Mouse (Mus musculus) spleen, postnatal 10 days (tissue): Measurements from ENCODE around the gene Pik3cd.

ENCODE experiments used
- DNase-seq, 2 experiments: peaks; one replicate each; pipeline ENCODE4 v3.0.0; 2021 to 2022; ENCODE audit warnings: low spot score in 2 of 2

Pik3cd gene

DNA sequence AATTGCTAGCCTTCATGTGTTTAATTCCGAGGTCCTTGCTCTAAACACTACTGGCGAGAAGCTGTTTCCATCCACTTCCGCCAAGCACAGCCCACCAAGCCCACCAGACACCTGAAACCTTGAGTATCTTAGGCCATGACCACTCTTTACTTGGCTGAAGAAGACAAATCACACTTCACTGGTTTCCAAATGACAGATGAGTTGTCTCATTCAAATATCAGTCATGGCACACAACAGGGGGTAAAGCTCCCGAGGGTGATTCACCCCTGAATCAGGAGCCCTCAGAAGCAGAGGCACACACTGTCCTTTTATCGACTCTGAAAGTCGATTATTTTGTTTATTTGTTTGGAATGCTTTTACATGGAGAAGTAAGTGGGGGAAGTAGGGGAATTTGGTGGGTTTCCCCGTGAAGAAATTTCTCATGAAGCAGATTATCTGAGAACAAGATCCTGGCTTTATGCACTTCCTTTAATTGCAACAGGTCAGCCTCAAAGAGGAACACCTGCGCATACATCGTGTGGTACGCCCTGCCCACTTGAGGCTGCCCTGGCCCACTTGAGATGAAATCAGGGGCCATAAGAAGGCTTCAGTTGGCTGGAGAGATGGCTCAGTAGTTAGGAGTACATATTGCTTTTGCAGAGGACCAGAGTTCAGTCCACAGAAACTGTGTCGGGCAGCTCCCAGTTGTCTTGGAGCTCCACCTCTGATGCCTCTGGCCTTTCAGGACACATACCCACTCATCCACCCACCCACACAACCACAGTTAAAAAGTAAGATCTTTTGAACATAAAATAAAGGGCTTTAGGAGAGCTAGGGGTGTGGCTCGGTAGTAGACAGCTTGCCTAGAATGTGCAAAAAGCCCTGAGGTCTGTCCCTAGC, 12.3 kb downstream of the Pik3cd start:
- no peak for DNase-seq

GRCm38 (mm10) chr4:149688861-149689260, 13.5 kb downstream of the Pik3cd start:
- no peak for DNase-seq

- no peak for DNase-seq
These were observed 17.3 kb downstream of the Pik3cd start for GRCm38 (mm10) chr4:149684841-149685623.

GRCm38 (mm10) chr4:149683875-149684274, 18.5 kb downstream of the Pik3cd start:
- no peak for DNase-seq

GRCm38 (mm10) chr4:149679056-149679770, 23.2 kb downstream of the Pik3cd start:
- no peak for DNase-seq

GRCm38 (mm10) chr4:149678006-149678405, 24.4 kb downstream of the Pik3cd start:
- no peak for DNase-seq

- DNase-seq, result peak in 1 of 2 experiments; percentile 78
These were observed 26.8 kb downstream of the Pik3cd start for GRCm38 (mm10) chr4:149675378-149676261.

DNA sequence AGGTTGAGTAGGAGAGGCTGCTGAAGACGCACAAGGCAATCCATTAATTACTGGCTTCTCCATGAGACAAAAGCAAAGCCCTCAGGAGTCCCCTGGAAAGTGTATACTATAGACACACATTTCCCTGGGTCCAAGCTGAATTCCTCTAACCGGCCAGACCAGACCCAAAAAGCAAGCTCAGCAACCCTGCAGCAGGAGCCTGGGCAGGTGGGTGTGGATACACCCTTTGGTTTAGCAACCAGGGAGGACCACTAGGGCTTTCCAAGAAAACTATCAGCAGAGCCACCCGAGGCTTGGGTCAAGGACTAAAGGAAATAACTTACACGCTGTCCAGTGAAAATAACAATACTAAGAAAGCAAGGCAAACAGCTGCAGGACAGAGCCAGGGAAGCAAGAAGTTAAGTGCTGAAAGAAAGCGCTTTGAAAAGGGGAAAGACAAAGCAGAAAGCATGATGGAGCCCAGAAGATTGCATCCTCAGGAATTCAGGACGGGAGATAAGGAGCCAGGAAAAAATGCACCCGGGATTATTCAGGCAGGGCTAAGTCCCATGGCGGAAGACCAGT, 27.5 kb downstream of the Pik3cd start:
- no peak for DNase-seq

DNA sequence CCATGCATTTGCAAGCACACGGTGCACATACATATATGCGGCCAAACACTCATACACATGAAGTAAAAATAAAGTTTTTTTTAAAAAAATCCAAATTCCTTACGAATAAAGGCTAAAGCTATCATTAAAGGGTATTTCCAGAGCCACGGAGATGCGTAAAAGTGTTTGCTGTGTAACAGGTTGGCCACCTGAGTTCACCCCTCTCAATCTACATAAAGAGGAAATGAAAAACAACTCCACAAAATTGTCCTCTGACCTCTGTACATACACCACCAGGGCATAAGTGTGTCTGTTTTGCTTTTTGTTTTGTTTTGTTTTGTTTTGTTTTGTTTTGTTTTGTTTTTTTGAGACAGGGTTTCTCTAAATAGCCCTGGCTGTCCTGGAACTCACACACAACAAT, 29.6 kb downstream of the Pik3cd start:
- DNase-seq, result no peak

DNA sequence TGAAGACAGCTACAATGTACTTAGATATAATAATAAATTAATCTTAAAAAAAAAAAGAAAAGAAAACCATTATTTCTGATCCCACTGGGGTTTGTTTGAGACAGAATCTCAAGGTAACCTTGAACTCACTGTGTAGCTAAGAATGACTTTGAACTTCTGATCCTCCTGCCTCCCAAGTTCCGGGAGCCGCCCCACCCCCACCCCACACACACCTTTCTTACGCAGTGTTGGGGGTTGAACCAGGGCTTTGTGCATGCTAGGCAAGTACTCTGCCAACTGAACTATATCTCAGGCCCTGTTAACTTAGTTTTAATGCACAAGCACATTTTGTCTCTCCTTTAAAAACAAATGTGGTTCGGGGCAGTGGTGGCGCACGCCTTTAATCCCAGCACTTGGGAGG, 31.2 kb downstream of the Pik3cd start:
- no peak for DNase-seq

- no peak for DNase-seq
These were observed 36.7 kb downstream of the Pik3cd start for GRCm38 (mm10) chr4:149665692-149666090.

DNA sequence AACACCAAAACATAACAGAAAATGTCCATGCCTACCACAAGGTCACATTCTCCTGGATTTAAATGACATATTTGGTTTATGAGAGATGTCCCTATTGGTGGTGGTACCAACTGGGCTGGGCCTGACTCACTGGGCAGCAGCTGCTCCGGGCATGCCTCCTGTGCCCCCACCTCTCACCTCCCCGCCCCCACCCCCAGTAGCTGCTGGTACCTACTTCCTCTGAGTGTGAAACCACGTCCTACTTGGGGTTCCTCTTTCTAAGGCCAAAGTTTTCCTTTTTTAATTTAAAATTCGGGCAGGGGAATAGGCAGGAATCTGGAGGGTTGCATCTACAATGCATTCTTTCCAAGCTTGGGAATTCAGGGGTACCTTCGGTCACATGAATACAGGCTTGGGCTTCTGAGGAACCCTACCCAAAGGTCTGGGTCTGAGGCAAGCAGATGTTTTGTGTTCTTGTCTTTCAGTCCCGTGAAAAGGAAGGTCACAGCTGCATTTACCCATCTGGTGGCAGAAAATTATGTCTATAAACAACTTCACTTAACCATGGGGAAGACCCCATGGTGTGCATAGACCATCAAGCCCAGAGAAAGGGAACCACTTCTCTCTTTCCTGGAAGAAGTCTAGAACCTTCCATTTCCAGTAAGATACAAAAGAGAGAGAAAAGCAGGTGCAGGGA, 37.2 kb downstream of the Pik3cd start:
- DNase-seq, result no peak

DNA sequence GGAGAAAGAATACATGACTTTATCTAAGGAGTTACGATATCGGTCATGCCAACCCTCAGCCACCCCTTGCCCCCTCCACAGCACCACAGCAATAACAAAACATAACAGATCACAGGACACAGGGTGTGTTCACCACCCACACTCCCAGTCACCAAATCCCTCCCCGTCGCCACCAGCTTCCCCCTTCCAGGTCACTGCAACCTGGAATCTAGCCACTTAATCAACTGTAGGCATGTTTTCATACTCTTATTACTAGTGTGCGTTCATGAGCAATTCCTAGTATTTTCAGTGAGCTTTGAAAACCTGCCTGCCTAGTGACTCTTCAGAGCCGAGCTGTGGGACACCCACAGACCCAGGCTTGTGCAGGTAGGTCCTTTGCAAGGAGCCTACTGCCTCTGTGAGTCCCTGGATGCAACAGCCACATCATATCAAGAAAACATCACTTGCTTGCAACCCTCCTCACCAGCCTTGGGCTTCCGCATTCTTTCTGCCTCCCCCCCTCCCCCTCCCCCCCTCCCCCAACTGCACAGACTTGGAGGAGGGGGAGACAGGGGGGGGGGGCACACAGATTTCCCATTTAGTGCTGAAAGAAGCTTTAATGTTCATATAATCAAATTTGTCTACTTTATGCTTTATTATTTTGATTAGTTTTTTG, 38.4 kb downstream of the Pik3cd start:
- no peak for DNase-seq

DNA sequence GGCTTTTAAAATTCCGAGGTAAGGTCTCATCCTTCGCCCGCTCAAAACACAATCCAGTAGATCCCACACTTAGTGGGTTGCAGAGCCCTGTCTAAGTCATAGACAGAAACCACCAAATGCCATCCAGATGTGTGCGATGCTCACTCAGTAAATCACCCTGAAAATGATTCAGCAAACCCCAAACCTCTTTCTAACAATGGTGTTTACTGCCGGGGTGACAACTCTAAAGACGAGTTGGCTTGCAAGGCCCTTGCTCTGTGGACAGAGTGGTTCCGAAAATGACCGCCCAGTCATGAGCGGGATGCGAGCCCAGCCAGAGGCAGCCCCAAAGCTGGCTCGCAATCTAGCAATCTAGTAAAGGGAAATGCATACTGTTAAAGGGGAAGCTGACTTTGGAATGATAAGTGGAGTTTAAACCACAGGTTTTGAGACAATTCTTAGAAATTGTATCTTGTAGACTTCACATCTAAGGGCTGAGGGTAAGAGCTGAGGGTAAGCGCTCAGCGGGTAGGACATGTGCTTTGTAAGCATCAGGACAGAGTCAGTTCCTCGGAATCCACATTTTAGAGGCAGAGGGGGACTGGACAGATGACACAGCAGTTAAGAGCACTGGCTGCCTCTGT, 40.3 kb downstream of the Pik3cd start:
- DNase-seq, result no peak

- no peak for DNase-seq
These were observed 41.8 kb downstream of the Pik3cd start for GRCm38 (mm10) chr4:149660598-149660997.

DNA sequence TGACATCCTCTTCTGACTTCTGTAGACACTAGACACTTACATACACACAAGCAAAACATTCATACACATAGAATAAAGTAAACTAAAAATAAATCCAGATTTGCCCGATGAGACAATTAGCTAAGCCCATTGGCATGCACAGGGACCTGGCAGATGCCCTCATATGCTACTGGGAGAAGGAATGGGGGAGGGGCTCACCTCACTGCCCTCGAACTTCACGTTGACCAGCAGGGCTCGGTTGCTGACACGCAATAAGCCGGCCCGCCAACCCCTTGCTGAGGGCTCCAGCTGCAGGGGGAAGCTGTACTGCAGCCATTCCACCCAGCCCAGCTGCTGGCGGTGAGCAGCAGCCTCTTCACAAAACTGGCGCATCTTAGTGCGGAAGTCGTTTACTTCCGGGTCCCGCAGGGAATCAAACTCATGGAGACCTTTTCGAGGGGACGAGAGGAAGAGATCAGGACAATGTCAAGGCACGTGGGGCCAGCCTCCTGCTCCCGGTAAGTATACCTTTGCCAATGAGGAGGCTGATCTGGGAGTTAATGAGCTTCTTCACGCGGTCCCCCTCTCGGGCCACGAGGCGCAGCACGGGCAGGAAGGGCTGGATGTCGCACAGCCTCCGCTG, 42.8 kb downstream of the Pik3cd start:
- DNase-seq, result no peak

GRCm38 (mm10) chr4:149657858-149658416, 44.4 kb downstream of the Pik3cd start:
- DNase-seq, result peak in 1 of 2 experiments; percentile 72

GRCm38 (mm10) chr4:149654232-149654631, 48.1 kb downstream of the Pik3cd start:
- DNase-seq, result peak; percentile 50 to 72
